Mouse (Mus musculus) right cerebral cortex, adult 18-20 months (tissue): ENCODE data around the gene Tor1a.
A peak's percentile ranks its signal among the peaks of the same experiment; 100 is the strongest.
"Not testable (repeated sequence)": the region's sequence is repeated elsewhere in the genome, so short reads cannot be mapped to it uniquely, and the experiment has no call there.

Source experiments
- DNase-seq: peaks from one replicate; pipeline ENCODE4 v3.0.0; 2022; ENCODE audit warnings: mixed read lengths

Gene Tor1a

GRCm38 (mm10) chr2:30952824-30953490 is 14.8 kb downstream of the Tor1a start, which contains the start of gene Tor1b:
Tor1b (plus strand) TSS chr2:30952959.
- DNase-seq, result peak; percentile 92

DNA sequence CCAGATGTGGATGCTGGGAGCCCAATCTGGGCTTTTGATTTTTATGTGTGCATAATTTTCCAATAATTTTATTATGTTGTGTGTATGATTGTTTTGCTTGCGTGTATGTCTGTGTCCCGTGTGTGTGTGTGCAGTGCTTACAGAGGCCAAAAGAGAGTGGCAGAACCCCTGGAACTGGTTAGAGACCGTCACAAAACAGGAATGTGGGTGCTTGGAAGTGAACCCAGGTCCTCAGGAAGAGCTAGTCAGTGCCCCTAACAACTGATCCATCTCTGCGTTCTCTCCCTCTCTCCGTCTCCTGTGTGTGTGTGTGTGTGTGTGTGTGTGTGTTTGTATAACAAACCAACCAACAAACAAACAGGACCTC is 15.3 kb downstream of the Tor1a start:
- no peak for DNase-seq

- DNase-seq, result peak; percentile 66
These were observed 25.1 kb downstream of the Tor1a start for GRCm38 (mm10) chr2:30942603-30943011.

DNA sequence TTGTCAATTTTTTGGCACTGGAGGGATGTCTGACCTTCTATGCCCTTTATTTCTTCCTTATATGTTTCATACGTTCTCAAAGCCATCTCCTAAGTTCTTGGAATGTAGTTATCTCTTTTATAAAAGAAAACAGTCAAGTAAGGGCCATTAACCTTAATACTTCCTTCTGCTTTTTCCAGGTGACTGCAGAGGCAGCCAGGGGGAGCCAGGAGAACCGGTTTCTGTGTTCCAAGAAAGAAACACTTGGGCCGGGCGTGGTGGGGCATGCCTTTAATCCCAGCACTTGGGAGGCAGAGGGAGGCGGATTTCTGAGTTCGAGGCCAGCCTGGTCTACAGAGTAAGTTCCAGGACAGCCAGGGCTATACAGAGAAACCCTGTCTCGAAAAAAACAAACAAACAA is 25.6 kb downstream of the Tor1a start:
- not testable (repeated sequence) for DNase-seq

GRCm38 (mm10) chr2:30941586-30941985 is 26.1 kb downstream of the Tor1a start:
- no peak for DNase-seq

GRCm38 (mm10) chr2:30938574-30938991 is 29.1 kb downstream of the Tor1a start:
- no peak for DNase-seq

DNA sequence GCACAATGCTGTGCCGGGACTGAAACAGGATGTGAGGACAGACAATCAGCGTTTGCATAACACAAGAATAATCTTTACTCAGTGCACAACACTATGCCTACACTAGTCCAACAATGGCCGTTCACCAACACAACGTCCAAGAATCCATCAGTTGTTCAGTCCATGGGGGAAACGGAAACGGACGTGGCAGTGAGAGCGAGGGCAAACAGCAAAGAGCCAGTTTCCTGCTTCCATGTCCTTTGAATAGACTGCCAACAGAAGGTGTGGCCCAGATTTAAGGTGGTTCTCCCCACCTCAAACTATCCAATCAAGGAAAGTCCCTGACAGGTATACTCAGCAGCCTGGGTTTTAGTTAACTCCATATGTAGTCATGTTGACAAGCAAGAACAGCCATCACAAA is 30.0 kb downstream of the Tor1a start:
- no peak for DNase-seq

GRCm38 (mm10) chr2:30936808-30937207 is 30.9 kb downstream of the Tor1a start:
- DNase-seq, result no peak

DNA sequence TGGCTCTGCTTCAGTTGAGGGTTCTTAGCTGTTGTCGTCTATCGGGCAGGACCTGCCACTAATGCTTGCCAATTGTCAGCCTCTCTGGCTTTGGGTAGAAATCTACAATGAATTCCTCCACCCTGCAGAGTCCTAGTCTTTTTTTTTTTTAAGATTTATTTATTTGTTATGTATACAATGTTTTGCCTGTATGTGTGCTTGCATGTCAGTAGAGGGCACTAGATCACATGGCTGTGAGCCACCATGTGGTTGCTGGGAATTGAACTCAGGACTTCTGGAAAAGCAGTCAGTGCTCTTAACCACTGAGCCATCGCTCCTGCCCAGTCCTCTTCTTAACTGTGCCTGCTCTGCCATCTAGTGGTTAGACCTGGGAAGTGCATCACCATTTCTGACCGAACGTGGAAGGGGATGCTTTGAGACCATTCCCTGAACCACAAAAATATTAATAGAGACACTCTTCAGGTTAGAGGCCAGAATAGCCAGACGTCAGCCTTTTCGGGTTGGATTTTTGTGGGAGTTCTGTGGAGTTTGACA is 33.7 kb downstream of the Tor1a start:
- peak; percentile 67 for DNase-seq

- DNase-seq, result no peak
These were observed 34.7 kb downstream of the Tor1a start for GRCm38 (mm10) chr2:30933032-30933431.

GRCm38 (mm10) chr2:30931922-30932321 is 35.8 kb downstream of the Tor1a start:
- DNase-seq, result no peak

GRCm38 (mm10) chr2:30930846-30931245 is 36.9 kb downstream of the Tor1a start:
- DNase-seq, result not testable (repeated sequence)

GRCm38 (mm10) chr2:30929483-30930045 is 38.2 kb downstream of the Tor1a start, which contains the start of gene Ptges:
Ptges (minus strand) TSS chr2:30929863.
- DNase-seq, result peak; percentile 84

DNA sequence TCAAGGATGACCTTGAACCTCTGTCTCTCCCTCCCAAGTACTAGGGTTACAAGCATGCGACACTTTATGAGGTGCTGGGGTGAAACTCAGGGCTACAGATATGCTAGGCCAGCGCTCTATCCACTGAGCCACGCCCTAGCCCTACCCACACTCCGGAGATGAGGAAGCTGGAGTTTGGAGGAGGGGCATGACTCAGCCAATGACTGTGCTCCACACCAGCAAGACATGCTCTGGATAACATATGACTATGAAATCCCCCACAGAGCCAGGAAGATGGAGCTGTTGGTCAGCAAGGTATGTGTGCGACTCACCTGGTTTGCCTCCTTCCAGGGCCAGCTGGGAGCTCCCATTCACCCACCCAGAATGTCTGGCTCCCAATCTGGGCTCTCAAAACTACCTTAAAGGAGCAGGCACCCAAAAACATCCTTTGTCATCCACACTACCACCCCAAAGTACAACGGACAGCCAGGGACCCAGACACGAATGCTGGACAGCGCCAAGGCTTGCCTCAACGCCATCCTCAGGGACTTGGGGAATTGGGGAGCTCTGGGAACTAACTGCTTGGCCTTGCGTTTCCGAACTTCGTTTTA is 38.7 kb downstream of the Tor1a start:
- peak; percentile 29 for DNase-seq

GRCm38 (mm10) chr2:30927844-30928628 is 39.7 kb downstream of the Tor1a start:
- DNase-seq, result peak; percentile 70

- no peak for DNase-seq
These were observed 40.5 kb downstream of the Tor1a start for GRCm38 (mm10) chr2:30927151-30927781.

DNA sequence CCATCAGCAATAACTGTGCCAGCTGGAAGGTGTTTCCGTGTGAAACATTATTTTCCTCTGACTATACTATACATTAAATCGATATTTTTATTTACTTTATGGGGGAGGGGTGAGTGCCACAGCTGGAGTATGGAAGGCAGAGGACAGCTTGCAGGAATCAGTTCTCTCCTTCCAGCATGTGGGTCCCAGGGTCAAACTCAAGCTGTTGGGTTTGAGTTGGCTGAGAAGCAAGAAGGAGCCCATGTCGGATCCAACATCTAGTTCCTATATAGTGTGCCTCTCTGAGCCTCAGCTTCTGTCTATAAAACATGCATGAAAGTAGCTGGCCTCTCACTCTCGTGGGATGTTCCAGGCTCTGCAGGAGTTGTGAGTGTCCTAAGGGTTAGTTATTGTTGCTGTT is 41.4 kb downstream of the Tor1a start:
- no peak for DNase-seq

- no peak for DNase-seq
These were observed 42.6 kb downstream of the Tor1a start for GRCm38 (mm10) chr2:30925181-30925580.

- DNase-seq, result no peak
These were observed 44.6 kb downstream of the Tor1a start for GRCm38 (mm10) chr2:30923099-30923498.

- DNase-seq, result peak; percentile 68
These were observed 47.5 kb downstream of the Tor1a start for GRCm38 (mm10) chr2:30920216-30920615.

GRCm38 (mm10) chr2:30918780-30919329 is 48.9 kb downstream of the Tor1a start:
- no peak for DNase-seq

DNA sequence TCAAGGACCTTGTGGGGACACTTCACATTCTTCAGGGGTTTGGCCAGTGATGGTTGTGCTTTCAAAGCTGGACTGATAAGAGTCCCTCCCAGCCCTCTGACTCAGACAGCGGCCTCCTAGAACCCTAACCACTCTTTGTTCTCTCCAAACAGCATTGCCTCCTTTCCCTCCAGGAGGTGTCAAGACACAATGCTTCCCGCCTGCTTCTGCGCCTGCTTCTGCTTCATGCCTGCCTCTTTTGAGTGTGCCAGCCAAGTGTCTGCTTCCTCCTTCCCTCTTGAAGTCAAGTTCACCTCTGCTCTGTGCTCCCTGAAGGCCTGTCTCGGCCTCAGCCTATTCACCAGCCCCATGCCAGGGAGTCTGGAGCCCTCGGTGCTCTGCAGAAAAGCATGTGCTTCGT is 49.6 kb downstream of the Tor1a start:
- DNase-seq, result no peak
